Mouse (Mus musculus) inflammation-experienced regulatory T-cells, adult 6 months (primary cell): ENCODE results near the gene Suv39h1. TPM values are rescaled to one million over a fixed set of nuclear protein-coding genes. Genes with fewer than 3 reads are reported as not detected.
A peak's percentile ranks its signal among the peaks of the same experiment; 100 is the strongest.
"Not testable (repeated sequence)": the region's sequence is repeated elsewhere in the genome, so short reads cannot be mapped to it uniquely, and the experiment has no call there.

ENCODE experiments used
- ATAC-seq: one replicate; pipeline ENCODE4 v1.8.0; 2017
- polyA plus RNA-seq, 3 experiments: library from polyadenylated mRNA; unstranded; fragments of 100-300 nt; shearing (Covaris generic); gene quantifications; one replicate each; pipeline ENCODE4 v1.2.1; 2017

Suv39h1 gene
- polyA plus RNA-seq, 3 experiments from 2014 or later = 14.7 to 26.1 (median 20.7) TPM

GRCm38 (mm10) chrX:8024795-8025194, 49.8 kb downstream of the Suv39h1 start:
- ATAC-seq = no peak

- ATAC-seq = no peak
Measured at GRCm38 (mm10) chrX:8020111-8020778, 54.3 kb downstream of the Suv39h1 start.

GRCm38 (mm10) chrX:8018286-8018685, 56.3 kb downstream of the Suv39h1 start, which contains the start of gene Glod5:
Gene Glod5, minus strand, starts transcription at chrX:8018492.
- no peak for ATAC-seq

GRCm38 (mm10) chrX:8017142-8017541, 57.4 kb downstream of the Suv39h1 start:
- ATAC-seq = peak; percentile 41

GRCm38 (mm10) chrX:8015675-8016074, 58.9 kb downstream of the Suv39h1 start:
- ATAC-seq = not testable (repeated sequence)

- ATAC-seq = no peak
Measured at GRCm38 (mm10) chrX:8013569-8014314, 60.8 kb downstream of the Suv39h1 start.

- no peak for ATAC-seq
Measured at GRCm38 (mm10) chrX:8013157-8013556, 61.4 kb downstream of the Suv39h1 start.

Other genes with a start within 250 kb of the Suv39h1 start
- gene Otud5, start 233.4 kb downstream of the Suv39h1 start, polyA plus RNA-seq = 10 to 100 TPM; 18.2 to 34.2 (median 24.7) TPM
- gene Pim2, start 196.5 kb downstream of the Suv39h1 start, polyA plus RNA-seq = 10 to 100 TPM; 29.8 to 42.0 (median 39.9) TPM
- gene Slc35a2, start 190.7 kb downstream of the Suv39h1 start, polyA plus RNA-seq = 10 to 100 TPM; 18.6 to 23.6 (median 18.7) TPM
- 100 to 1,000 TPM in 1 of 3 experiments, 10 to 100 TPM in 2; 91.7 to 116 (median 99.0) TPM for gene Pqbp1, start 175.5 kb downstream of the Suv39h1 start, polyA plus RNA-seq
- 100 to 1,000 TPM; 116 to 127 (median 123) TPM for gene Timm17b, start 175.4 kb downstream of the Suv39h1 start, polyA plus RNA-seq
- not detected for gene Gm10491, start 166.9 kb downstream of the Suv39h1 start, polyA plus RNA-seq
- gene Gm10490, start 165.2 kb downstream of the Suv39h1 start, polyA plus RNA-seq = not detected
- gene Pcsk1n, start 154.9 kb downstream of the Suv39h1 start, polyA plus RNA-seq = not detected
- not detected for gene Eras, start 146.2 kb downstream of the Suv39h1 start, polyA plus RNA-seq
- gene Hdac6, start 126.9 kb downstream of the Suv39h1 start, polyA plus RNA-seq = 10 to 100 TPM in 1 of 3 experiments, 1 to 10 TPM in 2; 6.2 to 12.7 (median 9.4) TPM
- gene Gata1, start 96.7 kb downstream of the Suv39h1 start, polyA plus RNA-seq = 10 to 100 TPM in 2 of 3 experiments, not detected in 1; 25.6 to 27.7 TPM
- gene Glod5, start 56.3 kb downstream of the Suv39h1 start, polyA plus RNA-seq = not detected
- gene Was, start 15.7 kb upstream of the Suv39h1 start, polyA plus RNA-seq = 10 to 100 TPM; 18.3 to 24.3 (median 22.3) TPM
- 10 to 100 TPM; 13.8 to 20.4 (median 19.5) TPM for gene Wdr13, start 58.1 kb upstream of the Suv39h1 start, polyA plus RNA-seq
- gene Rbm3, start 71.1 kb upstream of the Suv39h1 start, polyA plus RNA-seq = 100 to 1,000 TPM; 601 to 807 (median 769) TPM
- 1 to 10 TPM; 2.5 to 4.1 (median 3.7) TPM for gene Tbc1d25, start 101.4 kb upstream of the Suv39h1 start, polyA plus RNA-seq
- gene Ebp, start 118.8 kb upstream of the Suv39h1 start, polyA plus RNA-seq = 100 to 1,000 TPM; 128 to 201 (median 145) TPM
- under 1 TPM in 2 of 3 experiments, not detected in 1; 0.36 to 0.69 TPM for gene Porcn, start 131.8 kb upstream of the Suv39h1 start, polyA plus RNA-seq
- gene Ftsj1, start 177.6 kb upstream of the Suv39h1 start, polyA plus RNA-seq = 10 to 100 TPM; 17.6 to 24.1 (median 18.7) TPM
- gene Slc38a5, start 196.4 kb upstream of the Suv39h1 start, polyA plus RNA-seq = not detected